ENCODE assay signal across 8 mouse cellular contexts in genomic region chr1:135687771-135688492, GRCm38 (mm10). TPM values are rescaled to one million over a fixed set of nuclear protein-coding genes. Genes with fewer than 3 reads are reported as not detected.
DNase-seq lines count a peak whose midpoint lies in the region; ATAC-seq and TF ChIP-seq lines count a peak whose summit lies in the region.

No protein-coding gene starts in this region.

- no peaks in the 10 kb centered on the region for H3K9me3 ChIP-seq in hindbrain, embryonic 12.5 days (replicated peaks)
- H3K9me3 ChIP-seq in midbrain, embryonic 15.5 days, result no peaks in the 10 kb centered on the region
- no peaks in the 10 kb centered on the region for H3K9me3 ChIP-seq in stomach, postnatal 0 days (ENCODE audit: control insufficient read depth, low read length)

- DNase-seq in layer of hippocampus, postnatal 36 days, result peak; percentile 41 to 53
- no peak for DNase-seq in layer of hippocampus, adult 18-20 months (ENCODE audit: low spot score in 2 of 2)
- DNase-seq in cerebellum, adult 11-12 months, result peak; percentile 24
- DNase-seq in forelimb bud, embryonic 11.5 days (ENCODE audit: low read depth, low spot score), result peak; percentile 77
- peak; percentile 76 for DNase-seq in liver
- DNase-seq in stomach, postnatal 0 days (ENCODE audit: low spot score), result peak; percentile 82

- ATAC-seq in hindbrain, embryonic 12.5 days (ENCODE audit: low FRiP score), result peak; percentile 87
- ATAC-seq in midbrain, embryonic 15.5 days (replicated peaks), result peak; percentile 77
- ATAC-seq in stomach, postnatal 0 days (ENCODE audit: low FRiP score, low TSS enrichment), result peak; percentile 83

- H3K4me3 ChIP-seq in hindbrain, embryonic 12.5 days, result peak overlapping the region; percentile 74
- peak overlapping the region; percentile 62 for H3K4me3 ChIP-seq in midbrain, embryonic 15.5 days
- H3K4me3 ChIP-seq in stomach, postnatal 0 days (ENCODE audit: low read depth, low read length), result peak overlapping the region; percentile 66

- H3K27ac ChIP-seq in hindbrain, embryonic 12.5 days, result peak overlapping the region; percentile 81
- peak overlapping the region; percentile 46 for H3K27ac ChIP-seq in midbrain, embryonic 15.5 days
- peak overlapping the region; percentile 83 for H3K27ac ChIP-seq in stomach, postnatal 0 days (replicated peaks)

- H3K9ac ChIP-seq in hindbrain, embryonic 12.5 days, result peak overlapping the region; percentile 81
- H3K9ac ChIP-seq in midbrain, embryonic 15.5 days, result peak overlapping the region; percentile 66
- peak overlapping the region; percentile 78 for H3K9ac ChIP-seq in stomach, postnatal 0 days (ENCODE audit: low read length)

- under 1% methylated on average over 81 of the region's 81 CpGs for WGBS in hindbrain, embryonic 12.5 days
- WGBS in midbrain, embryonic 15.5 days, result under 1% methylated on average over 77 of the region's 81 CpGs
- under 1% methylated on average over 60 of the region's 81 CpGs for WGBS in stomach, postnatal 0 days

- no peak for TF ChIP-seq CTCF in stomach, postnatal 0 days (IDR thresholded peaks at IDR 0.05; ENCODE audit: low read depth)

- peak overlapping the region; percentile 96 for H3K4me2 ChIP-seq in hindbrain, embryonic 12.5 days (replicated peaks)
- H3K4me2 ChIP-seq in midbrain, embryonic 15.5 days, result peak overlapping the region; percentile 100
- H3K4me2 ChIP-seq in stomach, postnatal 0 days (replicated peaks; ENCODE audit: low read depth), result peak overlapping the region; percentile 91

- no peaks in the 10 kb centered on the region for H3K36me3 ChIP-seq in hindbrain, embryonic 12.5 days
- H3K36me3 ChIP-seq in midbrain, embryonic 15.5 days (replicated peaks), result no peaks in the 10 kb centered on the region
- H3K36me3 ChIP-seq in stomach, postnatal 0 days (ENCODE audit: control insufficient read depth, insufficient read depth, low read length), result no peaks in the 10 kb centered on the region

- H3K4me1 ChIP-seq in hindbrain, embryonic 12.5 days, result peaks cover 28% of the 10 kb centered on the region
- H3K4me1 ChIP-seq in midbrain, embryonic 15.5 days, result peaks cover 21% of the 10 kb centered on the region
- H3K4me1 ChIP-seq in stomach, postnatal 0 days (replicated peaks; ENCODE audit: control insufficient read depth, insufficient read depth), result no peaks in the 10 kb centered on the region; the same call in 1 of the 2 replicates

- TF ChIP-seq EP300 in stomach, postnatal 0 days (optimal IDR thresholded peaks at IDR 0.05), result no peak

- H3K27me3 ChIP-seq in hindbrain, embryonic 12.5 days, result peaks cover 41% of the 10 kb centered on the region
- H3K27me3 ChIP-seq in midbrain, embryonic 15.5 days (replicated peaks), result peaks cover 20% of the 10 kb centered on the region
- H3K27me3 ChIP-seq in stomach, postnatal 0 days (ENCODE audit: control insufficient read depth, insufficient read depth, low read length), result no peaks in the 10 kb centered on the region

RNA-seq across cellular contexts. Expression of gene Csrp1, which starts 31.9 kb away (rescaled TPM):
- total RNA-seq in layer of hippocampus, postnatal 36 days (2021), result 100 to 1,000 TPM; 211 to 220 TPM
- 100 to 1,000 TPM; 272 to 277 TPM for total RNA-seq in layer of hippocampus, adult 18-20 months (2021)
- 47.7 and 54.1 TPM in 2 replicates for polyA plus RNA-seq in hindbrain, embryonic 12.5 days (2016; fragmentation: Nextera tagmentation; extraction: Ambion mirVana)
- polyA plus RNA-seq in midbrain, embryonic 15.5 days (2015; fragmentation: Nextera tagmentation; extraction: Ambion mirVana), result 13.9 and 14.7 TPM in 2 replicates
- 418 and 496 TPM in 2 replicates for polyA plus RNA-seq in stomach, postnatal 0 days (2015; fragmentation: Nextera tagmentation; extraction: Ambion mirVana)

Comparison
In these comparisons a context has a peak if more than half of its experiments do, and no peak if none do; other contexts are left out.
1. DNase-seq: peak in layer of hippocampus, postnatal 36 days (2 of 2), cerebellum, adult 11-12 months (single experiment), forelimb bud, embryonic 11.5 days (single experiment), liver (single experiment) and stomach, postnatal 0 days (single experiment); none in layer of hippocampus, adult 18-20 months (0 of 2).
2. Peak in every context shown above with its lines, with median percentiles within 50 percentile points of each other: ATAC-seq, H3K27ac ChIP-seq, H3K4me2 ChIP-seq, H3K4me3 ChIP-seq and H3K9ac ChIP-seq.